Comparison of ENCODE assay signal across 14 mouse cellular contexts in the genomic region with DNA sequence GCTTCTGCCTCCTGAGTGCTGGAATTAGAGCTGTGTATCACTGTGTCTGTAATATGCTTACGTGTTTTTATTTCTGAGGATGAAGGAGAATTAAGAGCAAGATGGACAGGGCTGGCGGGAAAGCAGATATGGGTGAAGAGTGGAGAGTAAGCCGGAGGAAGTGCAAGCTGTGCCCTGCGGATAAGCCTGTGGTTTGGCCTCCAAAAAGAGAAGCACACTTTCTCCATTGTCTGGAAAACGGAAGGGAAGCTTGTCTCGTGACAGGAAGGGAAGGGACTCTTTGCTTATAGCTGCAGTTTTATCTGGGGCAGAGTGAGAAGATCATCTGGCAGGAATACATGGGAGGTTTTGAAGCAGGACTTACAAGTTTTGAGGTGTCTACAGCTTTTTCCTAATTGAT. TPM values are rescaled to one million over a fixed set of nuclear protein-coding genes. Genes with fewer than 3 reads are reported as not detected.
DNase-seq lines count a peak whose midpoint lies in the region; ATAC-seq and TF ChIP-seq lines count a peak whose summit lies in the region.
"Had no signal": no experiment of that assay in that cellular context is flagged by ENCODE, and none has a peak within 500 bp of the region (broad histone marks: within the 10 kb centered on the region; RNA-seq: fewer than 3 reads in every experiment).

No protein-coding gene starts in this region.

- no peaks in the 10 kb centered on the region; the same call in 1 of the 2 replicates for H3K36me3 ChIP-seq in heart, embryonic 11.5 days (ENCODE audit: control insufficient read depth, insufficient read depth, low read length)
- peaks cover 2% of the 10 kb centered on the region; the same call in 1 of the 2 replicates for H3K36me3 ChIP-seq in liver, adult 2 months (ENCODE audit: control insufficient read depth, insufficient read depth, low read length)
- H3K36me3 ChIP-seq in stomach, postnatal 0 days (ENCODE audit: control insufficient read depth, insufficient read depth, low read length), result no peaks in the 10 kb centered on the region
- H3K36me3 ChIP-seq: forebrain, embryonic 12.5 days had no signal

- peak; percentile 81 for DNase-seq in heart, adult 8-10 months (ENCODE audit: low spot score)
- peak; percentile 47 for DNase-seq in c-Kit-positive CD71-negative TER-119-negative erythroid progenitor cells, embryonic 14.5 days (ENCODE audit: low read depth)
- DNase-seq in liver, adult 2 months (ENCODE audit: extremely low read depth, low read depth, low spot score), result peak; percentile 52
- DNase-seq in yolk sac, embryonic 10.5 days (ENCODE audit: low spot score), result no peak
- DNase-seq in stomach, postnatal 0 days (ENCODE audit: low spot score), result no peak
- DNase-seq: embryo, embryonic 11 days; right cerebral cortex, postnatal 14 days; thymus, adult 18-20 months had no signal

- peaks cover 9% of the 10 kb centered on the region; the same call in 1 of the 2 replicates for H3K4me1 ChIP-seq in heart, embryonic 11.5 days (ENCODE audit: control insufficient read depth, insufficient read depth, low read length)
- H3K4me1 ChIP-seq in liver, adult 2 months (ENCODE audit: control insufficient read depth, insufficient read depth, low read length), result no peaks in the 10 kb centered on the region
- H3K4me1 ChIP-seq in stomach, postnatal 0 days (replicated peaks; ENCODE audit: control insufficient read depth, insufficient read depth), result no peaks in the 10 kb centered on the region

- H3K27me3 ChIP-seq in heart, embryonic 11.5 days (ENCODE audit: control insufficient read depth, insufficient read depth, low read length), result no peaks in the 10 kb centered on the region
- H3K27me3 ChIP-seq in liver, adult 2 months (ENCODE audit: control insufficient read depth, insufficient read depth, low read length), result no peaks in the 10 kb centered on the region
- no peaks in the 10 kb centered on the region for H3K27me3 ChIP-seq in stomach, postnatal 0 days (ENCODE audit: control insufficient read depth, insufficient read depth, low read length)
- H3K27me3 ChIP-seq: forebrain, embryonic 12.5 days had no signal

- H3K9me3 ChIP-seq in heart, embryonic 11.5 days (replicated peaks; ENCODE audit: control insufficient read depth, low read length), result no peaks in the 10 kb centered on the region
- H3K9me3 ChIP-seq in stomach, postnatal 0 days (ENCODE audit: control insufficient read depth, low read length), result no peaks in the 10 kb centered on the region
- H3K9me3 ChIP-seq: forebrain, embryonic 12.5 days had no signal

- no peak for TF ChIP-seq POLR2A in liver, adult 2 months (IDR thresholded peaks at IDR 0.05; ENCODE audit: extremely low read depth, insufficient read depth, low read length)

- no peak overlapping the region for H3K4me2 ChIP-seq in heart, embryonic 11.5 days
- no peak overlapping the region for H3K4me2 ChIP-seq in stomach, postnatal 0 days (replicated peaks; ENCODE audit: low read depth)
- H3K4me2 ChIP-seq: forebrain, embryonic 12.5 days had no signal

- H3K9ac ChIP-seq in heart, embryonic 11.5 days (ENCODE audit: low read depth, low read length), result no peak overlapping the region
- no peak overlapping the region for H3K9ac ChIP-seq in liver, adult 2 months (ENCODE audit: low read depth, low read length)
- no peak overlapping the region for H3K9ac ChIP-seq in stomach, postnatal 0 days (ENCODE audit: low read length)
- H3K9ac ChIP-seq: forebrain, embryonic 12.5 days had no signal

- TF ChIP-seq CTCF in liver, adult 2 months (IDR thresholded peaks at IDR 0.05; ENCODE audit: low read depth, low read length), result no peak
- no peak for TF ChIP-seq CTCF in stomach, postnatal 0 days (IDR thresholded peaks at IDR 0.05; ENCODE audit: low read depth)

- 48% methylated on average over 6 of the region's 6 CpGs for WGBS in heart, embryonic 11.5 days (ENCODE audit: insufficient replicate concordance)
- 76% methylated on average over 6 of the region's 6 CpGs for WGBS in liver, adult 2 months
- whole genome bisulfite sequencing in stomach, postnatal 0 days, result 73% methylated on average over 6 of the region's 6 CpGs

- H3K27ac ChIP-seq in heart, embryonic 11.5 days (ENCODE audit: low read depth, low read length), result no peak overlapping the region
- peak overlapping the region; percentile 42 for H3K27ac ChIP-seq in liver, adult 2 months (replicated peaks; ENCODE audit: insufficient read depth, low read depth, low read length)
- no peak overlapping the region for H3K27ac ChIP-seq in stomach, postnatal 0 days (replicated peaks)
- H3K27ac ChIP-seq: forebrain, embryonic 12.5 days had no signal

- no peak overlapping the region for H3K4me3 ChIP-seq in heart, embryonic 11.5 days (ENCODE audit: low read depth, low read length)
- no peak overlapping the region for H3K4me3 ChIP-seq in liver, adult 2 months (ENCODE audit: insufficient read depth, low read depth, low read length)
- H3K4me3 ChIP-seq in stomach, postnatal 0 days (ENCODE audit: low read depth, low read length), result no peak overlapping the region
- H3K4me3 ChIP-seq: forebrain, embryonic 12.5 days had no signal

- ATAC-seq in heart, embryonic 11.5 days (replicated peaks; ENCODE audit: insufficient number of reproducible peaks, low FRiP score, low TSS enrichment), result no peak
- ATAC-seq in megakaryocyte-erythroid progenitor cell, adult 5-6 weeks (replicated peaks; ENCODE audit: low FRiP score, low TSS enrichment, poor library complexity, severe bottlenecking), result peak; percentile 96
- no peak for ATAC-seq in stomach, postnatal 0 days (ENCODE audit: low FRiP score, low TSS enrichment)
- ATAC-seq: hindbrain, embryonic 16.5 days had no signal

- TF ChIP-seq EP300 in stomach, postnatal 0 days (optimal IDR thresholded peaks at IDR 0.05), result no peak

- no peaks in the 10 kb centered on the region for H3K79me2 ChIP-seq in liver, adult 2 months (ENCODE audit: control insufficient read depth, insufficient read depth, low read length)

RNA-seq across cellular contexts. Expression of gene Slc46a2, which starts 51.0 kb away (rescaled TPM):
- under 1 TPM in 2 of 4 experiments, not detected in 2; 0.09 to 0.14 TPM for total RNA-seq in heart, adult 8-10 months (2022)
- 0.13 and 0.39 TPM in 2 replicates for polyA plus RNA-seq in heart, embryonic 11.5 days (2014; fragmentation: Nextera tagmentation; extraction: Ambion mirVana)
- total RNA-seq in liver, adult 2 months (2014; rRNA removed), result not detected in 2 replicates
- polyA plus RNA-seq in liver, adult 2 months (2012; rRNA removed), result not detected in 2 replicates
- total RNA-seq in megakaryocyte-erythroid progenitor cell, adult 5-6 weeks (2014; fragmentation: Nextera tagmentation), result not detected in 2 replicates
- total RNA-seq in megakaryocyte-erythroid progenitor cell, adult 5-6 weeks (2017), result not detected in 2 replicates
- 9.5 and 10.5 TPM in 2 replicates for polyA plus RNA-seq in stomach, postnatal 0 days (2015; fragmentation: Nextera tagmentation; extraction: Ambion mirVana)
- total RNA-seq: layer of hippocampus, adult 18-20 months had no signal
- polyA plus RNA-seq: brain, embryonic 14.5 days; forebrain, embryonic 12.5 days had no signal

RNA-seq across cellular contexts. Expression of gene Snx30, which starts 58.2 kb away (rescaled TPM):
- 1 to 10 TPM; 4.1 to 6.8 (median 5.5) TPM for total RNA-seq in heart, adult 8-10 months (2022)
- 4.9 and 5.7 TPM in 2 replicates for polyA plus RNA-seq in heart, embryonic 11.5 days (2014; fragmentation: Nextera tagmentation; extraction: Ambion mirVana)
- 4.1 and 5.9 TPM in 2 replicates for total RNA-seq in liver, adult 2 months (2014; rRNA removed)
- 1.4 and 1.6 TPM in 2 replicates for polyA plus RNA-seq in liver, adult 2 months (2012; rRNA removed)
- total RNA-seq in megakaryocyte-erythroid progenitor cell, adult 5-6 weeks (2014; fragmentation: Nextera tagmentation), result 6.6 and 11.2 TPM in 2 replicates
- 4.9 and 13.2 TPM in 2 replicates for total RNA-seq in megakaryocyte-erythroid progenitor cell, adult 5-6 weeks (2017)
- polyA plus RNA-seq in stomach, postnatal 0 days (2015; fragmentation: Nextera tagmentation; extraction: Ambion mirVana), result 3.0 and 3.5 TPM in 2 replicates

Comparison
In these comparisons a context has a peak if more than half of its experiments do, and no peak if none do; other contexts are left out.
1. DNase-seq: peak in heart, adult 8-10 months (single experiment), c-Kit-positive CD71-negative TER-119-negative erythroid progenitor cells, embryonic 14.5 days (single experiment) and liver, adult 2 months (single experiment); none in yolk sac, embryonic 10.5 days (single experiment) and stomach, postnatal 0 days (single experiment).